Mouse (Mus musculus) neural tube, embryonic 15.5 days (tissue): ENCODE measurements around the gene Rbm31y. TPM values are rescaled to one million over a fixed set of nuclear protein-coding genes. Genes with fewer than 3 reads are reported as not detected.
"Not testable (repeated sequence)": the region's sequence is repeated elsewhere in the genome, so short reads cannot be mapped to it uniquely, and the experiment has no call there.

Experiments used
- ATAC-seq: fragments of 200-750 bp; cut with Nextera tagmentation; 2 replicates; pipeline ENCODE4 v1.8.0; 2017; ENCODE audit warnings: mild to moderate bottlenecking, moderate TSS enrichment, moderate library complexity; ENCODE audit not compliant: low FRiP score
- H3K27ac ChIP-seq: fragments of 300-500 bp; sonication (generic); replicated peaks from 2 replicates; pipeline ENCODE4 v1.5.1; 2015; ENCODE audit warnings: mild to moderate bottlenecking, inconsistent platforms
- H3K27me3 ChIP-seq: fragments of 300-500 bp; sonication (generic); replicated peaks from 2 replicates; pipeline ENCODE4 v1.6.1; 2015; ENCODE audit warnings: inconsistent platforms
- H3K36me3 ChIP-seq: fragments of 300-500 bp; sonication (generic); 2 replicates; pipeline ENCODE4 v1.6.1; 2015; ENCODE audit warnings: inconsistent platforms
- H3K4me1 ChIP-seq: fragments of 300-500 bp; sonication (generic); 2 replicates; pipeline ENCODE4 v1.6.1; 2015; ENCODE audit warnings: inconsistent platforms
- H3K4me2 ChIP-seq: fragments of 300-500 bp; sonication (generic); 2 replicates; pipeline ENCODE4 v1.6.1; 2015; ENCODE audit warnings: inconsistent platforms, mild to moderate bottlenecking, moderate library complexity
- H3K4me3 ChIP-seq: fragments of 300-500 bp; sonication (generic); replicated peaks from 2 replicates; pipeline ENCODE4 v1.5.1; 2015; ENCODE audit warnings: mild to moderate bottlenecking, inconsistent platforms
- H3K9ac ChIP-seq: fragments of 300-500 bp; sonication (generic); replicated peaks from 2 replicates; pipeline ENCODE4 v1.6.1; 2015; ENCODE audit warnings: mild to moderate bottlenecking, inconsistent platforms
- H3K9me3 ChIP-seq: fragments of 300-500 bp; sonication (generic); replicated peaks from 2 replicates; pipeline ENCODE4 v1.6.1; 2016; ENCODE audit warnings: inconsistent platforms
- WGBS: fragments of 180-500 bp; shearing (Covaris S2); methylation state at CpG from one replicate; pipeline ENCODE4 v1.1.7; 2015; ENCODE audit warnings: mixed read lengths; 5-methylcytosine and 5-hydroxymethylcytosine counted together
- polyA plus RNA-seq: library from polyadenylated mRNA; unstranded; fragments of >200 nt; fragmentation: Nextera tagmentation; extraction: Ambion mirVana; gene quantifications from 2 replicates; pipeline ENCODE4 v1.2.1, GENCODE M21; 2015

The Rbm31y gene
- polyA plus RNA-seq = not detected in 2 replicates

- H3K4me2 ChIP-seq, H3K9ac ChIP-seq, ATAC-seq, H3K9me3 ChIP-seq, H3K36me3 ChIP-seq, H3K4me1 ChIP-seq, H3K4me3 ChIP-seq, H3K27me3 ChIP-seq, H3K27ac ChIP-seq: not testable (repeated sequence)
- WGBS = no CpG with 5 or more reads among the region's 11 CpGs
Measured at GRCm38 (mm10) chrY:17400461-17400860, at the start of gene Rbm31y. Rbm31y (plus strand) TSS chrY:17400761.
